Mouse (Mus musculus) lung, postnatal 36 days (tissue): ENCODE measurements around the gene Bag5.
"Not testable (repeated sequence)": the region's sequence is repeated elsewhere in the genome, so short reads cannot be mapped to it uniquely, and the experiment has no call there.

Experiments
- DNase-seq: peaks from one replicate; pipeline ENCODE4 v3.0.0; 2022; ENCODE audit warnings: mixed read lengths

Bag5 gene

GRCm38 (mm10) chr12:111672176-111672575 is 40.9 kb downstream of the Bag5 start, which contains the start of gene Ckb:
TSS of gene Ckb (minus strand) at chr12:111672338.
- DNase-seq, result peak; percentile 69

- DNase-seq, result peak; percentile 72
Observed at GRCm38 (mm10) chr12:111671431-111671902, 41.6 kb downstream of the Bag5 start.

GRCm38 (mm10) chr12:111670976-111671375 is 42.1 kb downstream of the Bag5 start:
- no peak for DNase-seq

- peak; percentile 32 for DNase-seq
Observed at GRCm38 (mm10) chr12:111670371-111670971, 42.6 kb downstream of the Bag5 start.

GRCm38 (mm10) chr12:111669961-111670360 is 43.1 kb downstream of the Bag5 start:
- no peak for DNase-seq

GRCm38 (mm10) chr12:111669000-111669788 is 43.9 kb downstream of the Bag5 start:
- DNase-seq, result peak; percentile 65

GRCm38 (mm10) chr12:111668457-111668912 is 44.6 kb downstream of the Bag5 start:
- DNase-seq, result peak; percentile 99

GRCm38 (mm10) chr12:111667421-111667820 is 45.6 kb downstream of the Bag5 start:
- no peak for DNase-seq

GRCm38 (mm10) chr12:111666380-111666779 is 46.7 kb downstream of the Bag5 start:
- no peak for DNase-seq

- peak; percentile 50 for DNase-seq
Observed at GRCm38 (mm10) chr12:111665041-111665880, 47.8 kb downstream of the Bag5 start.

GRCm38 (mm10) chr12:111664144-111664634 is 48.9 kb downstream of the Bag5 start:
- DNase-seq, result peak; percentile 69

GRCm38 (mm10) chr12:111663228-111664143 is 49.6 kb downstream of the Bag5 start:
- DNase-seq, result no peak

- not testable (repeated sequence) for DNase-seq
Observed at GRCm38 (mm10) chr12:111661554-111661953, 51.5 kb downstream of the Bag5 start.

GRCm38 (mm10) chr12:111660628-111661027 is 52.4 kb downstream of the Bag5 start:
- no peak for DNase-seq
